Mouse (Mus musculus) E14TG2a.4 (cell line): ENCODE measurements at regions not wholly inside any gene's neighbourhood (a gene's known extent, or its start where the extent isn't known, plus 50 kb on each side); places are given as distances from the start of the nearest gene placed in this dataset.
A peak's percentile ranks its signal among the peaks of the same experiment; 100 is the strongest.

Experiments used
- H3K27me3 ChIP-seq: 2 replicates; pipeline ENCODE4 v1.6.1; 2014; ENCODE audit warnings: low read length, control low read depth; ENCODE audit not compliant: insufficient read depth
- H3K36me3 ChIP-seq: 2 replicates; pipeline ENCODE4 v1.6.1; 2014; ENCODE audit warnings: low read length, control low read depth; ENCODE audit not compliant: insufficient read depth
- H3K4me1 ChIP-seq: replicated peaks from 2 replicates; pipeline ENCODE4 v1.6.1; 2014; ENCODE audit warnings: low read depth, low read length, control low read depth
- H3K4me3 ChIP-seq: replicated peaks from 2 replicates; pipeline ENCODE4 v1.5.1; 2014; ENCODE audit warnings: mild to moderate bottlenecking, low read length
- H3K9me3 ChIP-seq: 2 replicates; pipeline ENCODE4 v1.6.1; 2014; ENCODE audit warnings: low read length, control low read depth
- CTCF ChIP-seq: conservative IDR thresholded peaks from 2 replicates; pipeline ENCODE4 v1.5.1; 2014; ENCODE audit warnings: low read length
- NANOG ChIP-seq: IDR thresholded peaks from 2 replicates; pipeline ENCODE4 v1.6.1; 2014; ENCODE audit warnings: borderline replicate concordance, low read length, mixed read lengths
- POU5F1 ChIP-seq: IDR thresholded peaks from 2 replicates; pipeline ENCODE4 v1.6.1; 2014; ENCODE audit warnings: low read length, borderline replicate concordance

DNA sequence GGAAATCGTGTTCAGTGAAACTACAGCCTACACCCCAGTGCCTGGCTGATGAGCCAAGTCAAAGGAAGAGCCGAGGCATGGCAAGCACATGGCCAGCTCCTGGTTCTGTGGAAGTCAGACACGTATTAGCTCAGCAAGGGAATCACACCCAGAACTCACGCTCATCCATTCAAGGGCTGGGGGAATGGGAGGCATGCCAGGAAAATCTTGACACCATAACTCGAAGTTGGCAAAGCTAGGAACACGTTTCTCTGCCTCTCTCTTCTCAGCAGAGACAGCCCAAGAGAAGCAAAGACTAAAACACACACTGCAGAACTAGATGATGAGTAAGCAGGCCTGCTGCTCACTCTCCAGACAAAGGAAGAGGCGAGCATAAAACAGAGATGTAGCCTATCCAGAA lies 53.5 kb upstream of the Ypel5 start:
- Histone ChIP-seq H3K4me1 (no peaks in the 10 kb centered on the region), H3K27me3 (no peaks in the 10 kb centered on the region; the same call in 1 of the 2 replicates), H3K9me3 (no peaks in the 10 kb centered on the region), H3K4me3 (no peak overlapping the region), H3K36me3 (no peaks in the 10 kb centered on the region)
- TF ChIP-seq POU5F1 (no peak), NANOG (no peak), CTCF (no peak)

- Histone ChIP-seq H3K4me3 (no peak overlapping the region), H3K4me1 (no peaks in the 10 kb centered on the region), H3K9me3 (no peaks in the 10 kb centered on the region), H3K27me3 (no peaks in the 10 kb centered on the region; the same call in 1 of the 2 replicates), H3K36me3 (no peaks in the 10 kb centered on the region)
- TF ChIP-seq POU5F1 (no peak), CTCF (peak; percentile 60), NANOG (no peak)
Measured at GRCm38 (mm10) chr17:72781786-72782185, 54.5 kb upstream of the Ypel5 start.

GRCm38 (mm10) chr17:72768266-72768665 lies 68.0 kb upstream of the Ypel5 start:
- H3K4me3 ChIP-seq, result no peak overlapping the region
- H3K27me3 ChIP-seq, result no peaks in the 10 kb centered on the region
- TF ChIP-seq POU5F1 (no peak), CTCF (no peak), NANOG (no peak)
- H3K9me3 ChIP-seq, result peaks cover 2% of the 10 kb centered on the region; the same call in 1 of the 2 replicates
- H3K36me3 ChIP-seq, result no peaks in the 10 kb centered on the region
- no peaks in the 10 kb centered on the region for H3K4me1 ChIP-seq

DNA sequence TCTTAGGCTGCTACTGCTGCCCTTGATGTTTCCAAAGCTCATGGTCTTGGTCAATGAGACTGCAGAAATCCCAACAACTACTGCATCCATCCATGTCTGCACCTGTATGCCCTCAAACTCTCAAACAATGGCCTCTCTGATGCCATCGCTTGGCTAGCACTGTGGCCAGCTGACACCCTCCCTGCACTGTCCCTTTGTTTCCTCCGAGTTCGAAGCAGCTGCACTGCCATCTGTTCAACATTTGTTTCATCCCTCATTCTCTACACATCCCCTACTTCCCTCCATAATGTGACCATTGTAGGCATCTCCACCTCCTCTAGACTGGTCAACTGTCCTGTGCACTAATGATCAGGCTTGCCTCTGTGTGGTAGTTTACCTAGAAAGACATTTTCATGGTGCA lies 75.3 kb upstream of the Ypel5 start:
- no peaks in the 10 kb centered on the region for H3K27me3 ChIP-seq
- no peaks in the 10 kb centered on the region for H3K36me3 ChIP-seq
- H3K9me3 ChIP-seq, result no peaks in the 10 kb centered on the region
- H3K4me1 ChIP-seq, result no peaks in the 10 kb centered on the region
- H3K4me3 ChIP-seq, result no peak overlapping the region
- TF ChIP-seq NANOG (no peak), POU5F1 (no peak), CTCF (no peak)

DNA sequence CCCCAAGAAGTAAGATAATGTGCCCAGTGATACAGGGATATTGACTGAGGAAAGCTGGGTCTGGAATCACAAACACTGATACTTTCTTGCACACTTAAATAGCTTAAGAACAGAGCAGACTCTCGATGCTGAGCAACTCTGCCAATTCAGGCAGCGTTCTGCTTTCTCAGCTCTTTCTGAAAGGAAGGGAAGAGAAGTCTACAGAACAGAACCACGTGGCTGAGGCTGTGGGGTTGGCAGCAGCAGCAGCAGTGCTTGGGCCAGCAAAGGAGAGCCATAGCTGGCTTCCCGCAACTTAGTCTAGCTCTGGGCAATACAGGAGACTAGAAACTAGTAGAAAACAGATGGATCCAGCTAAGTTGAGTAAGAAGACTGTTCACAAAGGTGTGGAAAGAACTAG lies 89.8 kb upstream of the Ypel5 start:
- Histone ChIP-seq H3K36me3 (no peaks in the 10 kb centered on the region), H3K27me3 (no peaks in the 10 kb centered on the region), H3K4me3 (no peak overlapping the region), H3K4me1 (no peaks in the 10 kb centered on the region), H3K9me3 (no peaks in the 10 kb centered on the region)
- TF ChIP-seq NANOG (no peak), CTCF (no peak), POU5F1 (no peak)

GRCm38 (mm10) chr17:72733006-72733405 lies 103.2 kb upstream of the Ypel5 start:
- H3K36me3 ChIP-seq, result no peaks in the 10 kb centered on the region
- H3K4me3 ChIP-seq, result no peak overlapping the region
- H3K27me3 ChIP-seq, result no peaks in the 10 kb centered on the region
- H3K4me1 ChIP-seq, result no peaks in the 10 kb centered on the region
- H3K9me3 ChIP-seq, result no peaks in the 10 kb centered on the region; the same call in 1 of the 2 replicates
- no peak for TF ChIP-seq CTCF
- no peak for TF ChIP-seq POU5F1
- no peak for TF ChIP-seq NANOG

- Histone ChIP-seq H3K4me3 (no peak overlapping the region), H3K36me3 (no peaks in the 10 kb centered on the region), H3K4me1 (no peaks in the 10 kb centered on the region), H3K27me3 (no peaks in the 10 kb centered on the region), H3K9me3 (no peaks in the 10 kb centered on the region)
- no peak for TF ChIP-seq NANOG
Measured at GRCm38 (mm10) chr17:72731691-72732090, 104.6 kb upstream of the Ypel5 start.

DNA sequence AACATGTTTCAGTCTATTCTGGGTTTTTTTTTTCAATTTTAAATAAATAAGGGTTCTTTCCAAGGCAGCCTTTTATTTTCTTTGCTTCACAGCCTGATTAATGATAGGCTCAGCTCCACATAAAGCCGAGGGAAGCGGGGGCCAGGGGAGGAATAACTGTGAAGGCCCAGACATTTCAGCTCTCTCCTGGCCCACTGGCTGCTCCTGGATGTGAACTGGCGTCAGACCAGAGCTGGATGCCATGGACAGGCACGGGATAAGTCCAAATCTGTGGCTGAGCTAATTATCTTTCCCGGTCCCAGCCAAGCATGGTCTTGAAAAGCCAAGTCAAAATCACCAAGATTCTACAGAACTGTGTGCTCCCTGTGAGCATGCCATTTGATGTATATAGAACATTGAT lies 105.1 kb upstream of the Ypel5 start:
- TF ChIP-seq POU5F1, result no peak
- no peak for TF ChIP-seq NANOG
- no peak for TF ChIP-seq CTCF
- no peak overlapping the region for H3K4me3 ChIP-seq
- no peaks in the 10 kb centered on the region for H3K4me1 ChIP-seq
- no peaks in the 10 kb centered on the region for H3K9me3 ChIP-seq
- no peaks in the 10 kb centered on the region for H3K27me3 ChIP-seq
- no peaks in the 10 kb centered on the region for H3K36me3 ChIP-seq

- Histone ChIP-seq H3K4me3 (no peak overlapping the region), H3K9me3 (no peaks in the 10 kb centered on the region), H3K36me3 (no peaks in the 10 kb centered on the region), H3K4me1 (no peaks in the 10 kb centered on the region), H3K27me3 (no peaks in the 10 kb centered on the region)
- no peak for TF ChIP-seq NANOG
- TF ChIP-seq POU5F1, result no peak
- TF ChIP-seq CTCF, result no peak
Measured at GRCm38 (mm10) chr17:72720753-72721152, 115.5 kb upstream of the Ypel5 start.

GRCm38 (mm10) chr17:72719618-72720017 lies 115.2 kb upstream of the Alk start:
- no peak overlapping the region for H3K4me3 ChIP-seq
- no peaks in the 10 kb centered on the region for H3K36me3 ChIP-seq
- H3K4me1 ChIP-seq, result no peaks in the 10 kb centered on the region
- peaks cover 2% of the 10 kb centered on the region for H3K9me3 ChIP-seq
- TF ChIP-seq POU5F1, result no peak
- H3K27me3 ChIP-seq, result no peaks in the 10 kb centered on the region; the same call in 1 of the 2 replicates
